Mouse (Mus musculus) brain, embryonic 14.5 days (tissue): ENCODE measurements around the gene Hps4.

Experiments used
- CTCF ChIP-seq: fragments of 200-500 bp; IDR thresholded peaks from 2 replicates; pipeline ENCODE4 v1.5.1; 2012; ENCODE audit warnings: inconsistent platforms, mild to moderate bottlenecking, moderate library complexity, borderline replicate concordance; ENCODE audit not compliant: insufficient read depth, insufficient read length; ENCODE audit errors: extremely low read depth
- POLR2A ChIP-seq: fragments of 200-500 bp; IDR thresholded peaks from 2 replicates; pipeline ENCODE4 v1.6.1; 2012; ENCODE audit warnings: mild to moderate bottlenecking, inconsistent platforms, borderline replicate concordance; ENCODE audit not compliant: poor library complexity, insufficient read depth, insufficient read length, severe bottlenecking; ENCODE audit errors: extremely low read depth

DNA sequence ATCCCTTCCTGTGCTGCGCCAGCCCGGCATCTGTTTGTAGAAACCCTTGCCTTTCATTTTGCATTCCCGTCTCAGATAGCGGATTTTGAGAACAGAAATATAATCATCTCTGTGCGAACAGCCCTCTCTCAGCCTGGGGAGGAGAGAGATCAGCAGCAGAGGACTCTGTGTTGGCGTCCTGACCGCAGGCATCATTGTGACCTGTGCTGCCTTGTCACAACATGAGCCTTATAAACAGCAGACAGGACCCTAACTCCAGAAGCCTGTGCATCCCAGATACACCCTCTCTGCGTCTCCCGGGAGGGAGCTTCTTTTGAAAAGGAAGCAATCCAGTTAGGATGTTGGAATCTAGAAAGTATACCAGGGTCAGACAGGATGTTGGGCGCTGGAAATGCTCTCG lies 68.2 kb downstream of the Hps4 start:
- no peak for TF ChIP-seq CTCF
- TF ChIP-seq POLR2A: no peak
